Mouse (Mus musculus) liver, postnatal 0 days (tissue): ENCODE measurements around the gene Ift122.

Source experiments
- CTCF ChIP-seq: sonication (generic); IDR thresholded peaks from 2 replicates; pipeline ENCODE4 v1.5.1; 2016; ENCODE audit warnings: antibody characterized with exemption, low read depth
- EP300 ChIP-seq: IDR thresholded peaks from 2 replicates; pipeline ENCODE4 v1.6.1; 2016; ENCODE audit warnings: antibody characterized with exemption, low read depth, mild to moderate bottlenecking

GRCm38 (mm10) chr6:115926416-115926815 lies 73.1 kb downstream of the Ift122 start:
- TF ChIP-seq CTCF (no peak), EP300 (no peak)
